Mouse (Mus musculus) limb, embryonic 11.5 days (tissue): ENCODE results near the gene Rtn2. TPM values are rescaled to one million over a fixed set of nuclear protein-coding genes. Genes with fewer than 3 reads are reported as not detected.

Experiments used
- ATAC-seq: fragments of 200-750 bp; cut with Nextera tagmentation; 2 replicates; pipeline ENCODE4 v1.8.0; 2017; ENCODE audit warnings: low read depth; ENCODE audit not compliant: insufficient number of reproducible peaks, low FRiP score, low TSS enrichment
- DNase-seq: peaks from one replicate; pipeline ENCODE4 v3.0.0-alpha.2; 2015; ENCODE audit warnings: low spot score
- H3K27ac ChIP-seq: fragments of 300-500 bp; sonication (generic); replicated peaks from 2 replicates; pipeline ENCODE4 v1.5.1; 2014; ENCODE audit warnings: low read depth, mild to moderate bottlenecking, low read length
- H3K27me3 ChIP-seq: fragments of 300-500 bp; sonication (generic); 2 replicates; pipeline ENCODE4 v1.6.1; 2014; ENCODE audit warnings: mild to moderate bottlenecking, low read length, mixed read lengths; ENCODE audit not compliant: control insufficient read depth, insufficient read depth
- H3K36me3 ChIP-seq: fragments of 300-500 bp; sonication (generic); 2 replicates; pipeline ENCODE4 v1.6.1; 2014; ENCODE audit warnings: mild to moderate bottlenecking, low read length, moderate library complexity, mixed read lengths; ENCODE audit not compliant: control insufficient read depth, insufficient read depth
- H3K4me1 ChIP-seq: fragments of 300-500 bp; sonication (generic); 2 replicates; pipeline ENCODE4 v1.6.1; 2014; ENCODE audit warnings: low read length, mixed read lengths; ENCODE audit not compliant: control insufficient read depth, insufficient read depth
- H3K4me2 ChIP-seq: fragments of 300-500 bp; sonication (generic); 2 replicates; pipeline ENCODE4 v1.6.1; 2014; ENCODE audit warnings: low read depth, mild to moderate bottlenecking, moderate library complexity; ENCODE audit not compliant: severe bottlenecking
- H3K4me3 ChIP-seq: fragments of 300-500 bp; sonication (generic); 2 replicates; pipeline ENCODE4 v1.5.1; 2014; ENCODE audit warnings: low read depth, low read length
- H3K9ac ChIP-seq: fragments of 300-500 bp; sonication (generic); 2 replicates; pipeline ENCODE4 v1.6.1; 2014; ENCODE audit warnings: mild to moderate bottlenecking, low read length
- H3K9me3 ChIP-seq: fragments of 300-500 bp; sonication (generic); 2 replicates; pipeline ENCODE4 v1.6.1; 2016; ENCODE audit warnings: low read length; ENCODE audit not compliant: control insufficient read depth
- WGBS: fragments of 180-500 bp; shearing (Covaris S2); extraction: QIAGEN DNeasy Blood & Tissue Kit; methylation state at CpG from one replicate; pipeline ENCODE4 v1.1.7; 2014; 5-methylcytosine and 5-hydroxymethylcytosine counted together
- polyA plus RNA-seq: library from polyadenylated mRNA; unstranded; fragments of >200 nt; fragmentation: Nextera tagmentation; extraction: Ambion mirVana; gene quantifications from 2 replicates; pipeline ENCODE4 v1.2.1, GENCODE M21; 2014

The Rtn2 gene
- polyA plus RNA-seq, 1 experiment from 2014 or later: 10.0 TPM

GRCm38 (mm10) chr7:19305796-19306765 is 23.7 kb downstream of the Rtn2 start:
- Histone ChIP-seq H3K4me1 (peaks cover 9% of the 10 kb centered on the region), H3K9ac (no peak overlapping the region), H3K27ac (no peak overlapping the region), H3K36me3 (no peaks in the 10 kb centered on the region), H3K9me3 (no peaks in the 10 kb centered on the region), H3K4me3 (no peak overlapping the region), H3K4me2 (no peak overlapping the region), H3K27me3 (peaks cover 62% of the 10 kb centered on the region)
- WGBS: 52% methylated on average over 16 of the region's 16 CpGs
- ATAC-seq: no peak
- no peak for DNase-seq

- DNase-seq (no peak), ATAC-seq (no peak)
- Histone ChIP-seq H3K4me2 (peak overlapping the region; percentile 97; the same call in 1 of the 2 replicates), H3K9ac (no peak overlapping the region), H3K36me3 (no peaks in the 10 kb centered on the region), H3K4me1 (peaks cover 9% of the 10 kb centered on the region), H3K27me3 (peaks cover 55% of the 10 kb centered on the region), H3K4me3 (peak overlapping the region; percentile 3; the same call in 1 of the 2 replicates), H3K9me3 (no peaks in the 10 kb centered on the region), H3K27ac (no peak overlapping the region)
- WGBS: 60% methylated on average over 25 of the region's 25 CpGs
Observed at GRCm38 (mm10) chr7:19306819-19307738, 24.7 kb downstream of the Rtn2 start.

- Histone ChIP-seq H3K4me1 (peaks cover 9% of the 10 kb centered on the region), H3K4me2 (peak overlapping the region; percentile 97), H3K27ac (no peak overlapping the region), H3K9me3 (no peaks in the 10 kb centered on the region), H3K4me3 (peak overlapping the region; percentile 57), H3K36me3 (no peaks in the 10 kb centered on the region), H3K27me3 (peaks cover 47% of the 10 kb centered on the region), H3K9ac (no peak overlapping the region)
- peak; percentile 25 for ATAC-seq
- DNase-seq: peak; percentile 65
- WGBS: 4% methylated on average over 18 of the region's 18 CpGs
Observed at GRCm38 (mm10) chr7:19307739-19308453, 25.5 kb downstream of the Rtn2 start.

GRCm38 (mm10) chr7:19308454-19309277 is 26.2 kb downstream of the Rtn2 start:
- ATAC-seq: peak; percentile 81
- under 1% methylated on average over 58 of the region's 58 CpGs for WGBS

GRCm38 (mm10) chr7:19309278-19309883 is 27.0 kb downstream of the Rtn2 start:
- WGBS: under 1% methylated on average over 48 of the region's 48 CpGs
- no peak overlapping the region for H3K27ac ChIP-seq
- DNase-seq: peak; percentile 44

More at GRCm38 (mm10) chr7:19308454-19309277, 26.2 kb downstream of the Rtn2 start:
- DNase-seq: peak; percentile 97
- Histone ChIP-seq H3K36me3 (no peaks in the 10 kb centered on the region), H3K9ac (peak overlapping the region; percentile 9; the same call in 1 of the 2 replicates), H3K4me3 (peak overlapping the region; percentile 57), H3K27ac (no peak overlapping the region), H3K4me1 (peaks cover 9% of the 10 kb centered on the region), H3K27me3 (peaks cover 39% of the 10 kb centered on the region), H3K9me3 (no peaks in the 10 kb centered on the region), H3K4me2 (peak overlapping the region; percentile 97)

GRCm38 (mm10) chr7:19309884-19310641 is 27.6 kb downstream of the Rtn2 start, which contains the start of gene Fosb:
TSS of gene Fosb (minus strand) at chr7:19310051.
- H3K27ac ChIP-seq: no peak within 1 kb of the TSS
- peak within 1 kb of the TSS; percentile 97 for H3K4me2 ChIP-seq
- H3K4me1 ChIP-seq: peaks cover 9% of the 10 kb centered on the region
- H3K9me3 ChIP-seq: no peaks in the 10 kb centered on the region
- peak; percentile 95 for DNase-seq
- WGBS: under 1% methylated on average over 49 of the region's 49 CpGs
- H3K27me3 ChIP-seq: peaks cover 26% of the 10 kb centered on the region
- no peaks in the 10 kb centered on the region for H3K36me3 ChIP-seq
- peak within 1 kb of the TSS; percentile 57 for H3K4me3 ChIP-seq
- H3K9ac ChIP-seq: peak within 1 kb of the TSS; percentile 32; the same call in 1 of the 2 replicates
- ATAC-seq: peak; percentile 76

More at GRCm38 (mm10) chr7:19309278-19309883, 27.0 kb downstream of the Rtn2 start:
- no peaks in the 10 kb centered on the region for H3K36me3 ChIP-seq
- H3K4me3 ChIP-seq: peak overlapping the region; percentile 57
- peak overlapping the region; percentile 97 for H3K4me2 ChIP-seq
- no peak for ATAC-seq
- peaks cover 33% of the 10 kb centered on the region for H3K27me3 ChIP-seq
- H3K9ac ChIP-seq: peak overlapping the region; percentile 32; the same call in 1 of the 2 replicates
- no peaks in the 10 kb centered on the region for H3K9me3 ChIP-seq
- peaks cover 9% of the 10 kb centered on the region for H3K4me1 ChIP-seq
